Mouse (Mus musculus): ENCODE measurements around the gene Ccdc146.

The Ccdc146 gene

GRCm38 (mm10) chr5:21246794-21247193 is 177.7 kb downstream of the Ccdc146 start:
- TF ChIP-seq NANOG (IDR thresholded peaks at IDR 0.05; ENCODE audit: borderline replicate concordance, low read length): no peak
- TF ChIP-seq CTCF (conservative IDR thresholded peaks at IDR 0.05; ENCODE audit: low read length): no peak
- no peak for TF ChIP-seq POU5F1 (IDR thresholded peaks at IDR 0.05; ENCODE audit: borderline replicate concordance, low read length)
- peaks cover 8% of the 10 kb centered on the region; the same call in 1 of the 2 replicates for H3K4me1 ChIP-seq (replicated peaks; ENCODE audit: low read depth, low read length)
- no peak overlapping the region for H3K4me3 ChIP-seq (replicated peaks; ENCODE audit: low read length)
- H3K27me3 ChIP-seq (ENCODE audit: insufficient read depth, low read length): no peaks in the 10 kb centered on the region
- H3K9me3 ChIP-seq (ENCODE audit: low read length): peaks cover 38% of the 10 kb centered on the region
- no peaks in the 10 kb centered on the region for H3K36me3 ChIP-seq (ENCODE audit: insufficient read depth, low read length)

- no peak for TF ChIP-seq NANOG (IDR thresholded peaks at IDR 0.05; ENCODE audit: borderline replicate concordance, low read length)
- no peak for TF ChIP-seq CTCF (conservative IDR thresholded peaks at IDR 0.05; ENCODE audit: low read length)
- no peak for TF ChIP-seq POU5F1 (IDR thresholded peaks at IDR 0.05; ENCODE audit: borderline replicate concordance, low read length)
- H3K4me3 ChIP-seq (replicated peaks; ENCODE audit: low read length): no peak overlapping the region
- peaks cover 8% of the 10 kb centered on the region; the same call in 1 of the 2 replicates for H3K4me1 ChIP-seq (replicated peaks; ENCODE audit: low read depth, low read length)
- H3K36me3 ChIP-seq (ENCODE audit: insufficient read depth, low read length): no peaks in the 10 kb centered on the region
- H3K27me3 ChIP-seq (ENCODE audit: insufficient read depth, low read length): no peaks in the 10 kb centered on the region
- H3K9me3 ChIP-seq (ENCODE audit: low read length): peaks cover 38% of the 10 kb centered on the region
Measured at GRCm38 (mm10) chr5:21245241-21245640, 179.2 kb downstream of the Ccdc146 start.

- no peaks in the 10 kb centered on the region for H3K36me3 ChIP-seq (ENCODE audit: insufficient read depth, low read length)
- H3K27me3 ChIP-seq (ENCODE audit: insufficient read depth, low read length): no peaks in the 10 kb centered on the region
- peaks cover 38% of the 10 kb centered on the region for H3K9me3 ChIP-seq (ENCODE audit: low read length)
- peaks cover 8% of the 10 kb centered on the region; the same call in 1 of the 2 replicates for H3K4me1 ChIP-seq (replicated peaks; ENCODE audit: low read depth, low read length)
- no peak overlapping the region for H3K4me3 ChIP-seq (replicated peaks; ENCODE audit: low read length)
- TF ChIP-seq POU5F1 (IDR thresholded peaks at IDR 0.05; ENCODE audit: borderline replicate concordance, low read length): no peak
- peak; percentile 25; the same call in 1 of the 2 replicates for TF ChIP-seq NANOG (IDR thresholded peaks at IDR 0.05; ENCODE audit: borderline replicate concordance, low read length)
Measured at GRCm38 (mm10) chr5:21244575-21244974, 179.9 kb downstream of the Ccdc146 start.
